Mouse (Mus musculus) hindbrain, embryonic 14.5 days (tissue): ENCODE results near the gene Nme7. TPM values are rescaled to one million over a fixed set of nuclear protein-coding genes. Genes with fewer than 3 reads are reported as not detected.

Experiments used
- ATAC-seq: fragments of 200-750 bp; cut with Nextera tagmentation; 2 replicates; pipeline ENCODE4 v1.8.0; 2017; ENCODE audit warnings: moderate number of reproducible peaks, mild to moderate bottlenecking, moderate TSS enrichment, moderate library complexity; ENCODE audit not compliant: low FRiP score
- DNase-seq: peaks from one replicate; pipeline ENCODE4 v3.0.0-alpha.2; 2015; ENCODE audit warnings: low spot score
- H3K27ac ChIP-seq: fragments of 300-500 bp; sonication (generic); 2 replicates; pipeline ENCODE4 v1.5.1; 2014; ENCODE audit warnings: mild to moderate bottlenecking, moderate library complexity
- H3K27me3 ChIP-seq: fragments of 300-500 bp; sonication (generic); 2 replicates; pipeline ENCODE4 v1.6.1; 2014; ENCODE audit warnings: mild to moderate bottlenecking, low read length, mixed read lengths; ENCODE audit not compliant: control insufficient read depth, insufficient read depth
- H3K36me3 ChIP-seq: fragments of 300-500 bp; sonication (generic); replicated peaks from 2 replicates; pipeline ENCODE4 v1.6.1; 2014; ENCODE audit not compliant: control insufficient read depth, insufficient read depth
- H3K4me1 ChIP-seq: fragments of 300-500 bp; sonication (generic); replicated peaks from 2 replicates; pipeline ENCODE4 v1.6.1; 2014; ENCODE audit warnings: antibody characterized with exemption, low read length, mixed read lengths; ENCODE audit not compliant: control insufficient read depth, insufficient read depth
- H3K4me2 ChIP-seq: fragments of 300-500 bp; sonication (generic); replicated peaks from 2 replicates; pipeline ENCODE4 v1.6.1; 2014; ENCODE audit warnings: mild to moderate bottlenecking, moderate library complexity
- H3K4me3 ChIP-seq: fragments of 300-500 bp; sonication (generic); replicated peaks from 2 replicates; pipeline ENCODE4 v1.5.1; 2014; ENCODE audit warnings: mild to moderate bottlenecking, low read length
- H3K9ac ChIP-seq: fragments of 300-500 bp; sonication (generic); 2 replicates; pipeline ENCODE4 v1.6.1; 2014
- H3K9me3 ChIP-seq: fragments of 300-500 bp; sonication (generic); 2 replicates; pipeline ENCODE4 v1.6.1; 2016; ENCODE audit warnings: low read length; ENCODE audit not compliant: control insufficient read depth
- WGBS: fragments of 180-500 bp; shearing (Covaris S2); extraction: QIAGEN DNeasy Blood & Tissue Kit; methylation state at CpG from one replicate; pipeline ENCODE4 v1.1.7; 2014; 5-methylcytosine and 5-hydroxymethylcytosine counted together
- polyA plus RNA-seq: library from polyadenylated mRNA; unstranded; fragments of >200 nt; fragmentation: Nextera tagmentation; extraction: Ambion mirVana; gene quantifications from 2 replicates; pipeline ENCODE4 v1.2.1, GENCODE M21; 2014

The Nme7 gene
- polyA plus RNA-seq, 1 experiment from 2014 or later = 25.8 TPM

- whole genome bisulfite sequencing = 77% methylated on average over 12 of the region's 12 CpGs
- Histone ChIP-seq H3K4me1 (peaks cover 11% of the 10 kb centered on the region), H3K9me3 (no peaks in the 10 kb centered on the region), H3K4me2 (no peak overlapping the region), H3K27ac (no peak overlapping the region), H3K4me3 (no peak overlapping the region), H3K9ac (no peak overlapping the region), H3K36me3 (no peaks in the 10 kb centered on the region), H3K27me3 (no peaks in the 10 kb centered on the region)
- ATAC-seq (peak; percentile 80), DNase-seq (peak; percentile 66)
Measured at GRCm38 (mm10) chr1:164366156-164367128, 62.5 kb downstream of the Nme7 start.

- ATAC-seq (no peak), DNase-seq (no peak)
- H3K36me3 ChIP-seq = 0 out of 2 replicates have a peak, but pooled peaks cover 4% of the 10 kb centered on the region
- H3K9me3 ChIP-seq = no peaks in the 10 kb centered on the region
- H3K27me3 ChIP-seq = no peaks in the 10 kb centered on the region
- H3K4me3 ChIP-seq = no peak overlapping the region
- H3K4me1 ChIP-seq = no peaks in the 10 kb centered on the region
- 85% methylated on average over 4 of the region's 4 CpGs for WGBS
- no peak overlapping the region for H3K9ac ChIP-seq
- no peak overlapping the region for H3K4me2 ChIP-seq
- H3K27ac ChIP-seq = no peak overlapping the region
Measured at GRCm38 (mm10) chr1:164368152-164368551, 64.2 kb downstream of the Nme7 start.

GRCm38 (mm10) chr1:164369781-164370180 is 65.9 kb downstream of the Nme7 start:
- H3K36me3 ChIP-seq = 0 out of 2 replicates have a peak, but pooled peaks cover 4% of the 10 kb centered on the region
- no peaks in the 10 kb centered on the region for H3K27me3 ChIP-seq
- H3K4me2 ChIP-seq = no peak overlapping the region
- 98% methylated on average over 2 of the region's 2 CpGs for WGBS
- no peaks in the 10 kb centered on the region for H3K9me3 ChIP-seq
- H3K4me1 ChIP-seq = no peaks in the 10 kb centered on the region
- no peak for ATAC-seq
- H3K4me3 ChIP-seq = no peak overlapping the region
- no peak for DNase-seq
- H3K9ac ChIP-seq = no peak overlapping the region
- H3K27ac ChIP-seq = no peak overlapping the region

GRCm38 (mm10) chr1:164373029-164373428 is 69.1 kb downstream of the Nme7 start:
- no peak for ATAC-seq
- Histone ChIP-seq H3K27me3 (no peaks in the 10 kb centered on the region), H3K4me3 (no peak overlapping the region), H3K9me3 (no peaks in the 10 kb centered on the region), H3K4me2 (no peak overlapping the region), H3K4me1 (no peaks in the 10 kb centered on the region), H3K9ac (no peak overlapping the region), H3K27ac (no peak overlapping the region), H3K36me3 (0 out of 2 replicates have a peak, but pooled peaks cover 4% of the 10 kb centered on the region)
- no peak for DNase-seq
- WGBS = 90% methylated on average over 7 of the region's 7 CpGs

- Histone ChIP-seq H3K4me2 (no peak overlapping the region), H3K4me1 (no peaks in the 10 kb centered on the region), H3K9ac (no peak overlapping the region), H3K27ac (no peak overlapping the region), H3K27me3 (no peaks in the 10 kb centered on the region), H3K4me3 (no peak overlapping the region), H3K9me3 (no peaks in the 10 kb centered on the region), H3K36me3 (0 out of 2 replicates have a peak, but pooled peaks cover 4% of the 10 kb centered on the region)
- WGBS = 82% methylated on average over 7 of the region's 7 CpGs
- ATAC-seq (no peak), DNase-seq (no peak)
Measured at GRCm38 (mm10) chr1:164374020-164374419, 70.1 kb downstream of the Nme7 start.

GRCm38 (mm10) chr1:164375626-164376025 is 71.7 kb downstream of the Nme7 start:
- ATAC-seq (no peak), DNase-seq (no peak)
- Histone ChIP-seq H3K9me3 (no peaks in the 10 kb centered on the region), H3K27ac (no peak overlapping the region), H3K4me1 (no peaks in the 10 kb centered on the region), H3K27me3 (no peaks in the 10 kb centered on the region), H3K4me2 (no peak overlapping the region), H3K36me3 (0 out of 2 replicates have a peak, but pooled peaks cover 4% of the 10 kb centered on the region), H3K9ac (no peak overlapping the region), H3K4me3 (no peak overlapping the region)
- 96% methylated on average over 9 of the region's 9 CpGs for WGBS

- H3K9me3 ChIP-seq = no peaks in the 10 kb centered on the region
- ATAC-seq = no peak
- WGBS = 77% methylated on average over 9 of the region's 9 CpGs
- H3K27ac ChIP-seq = no peak overlapping the region
- no peak overlapping the region for H3K9ac ChIP-seq
- no peaks in the 10 kb centered on the region for H3K4me1 ChIP-seq
- no peaks in the 10 kb centered on the region for H3K27me3 ChIP-seq
- H3K4me2 ChIP-seq = no peak overlapping the region
- no peak for DNase-seq
- no peak overlapping the region for H3K4me3 ChIP-seq
- H3K36me3 ChIP-seq = no peaks in the 10 kb centered on the region
Measured at GRCm38 (mm10) chr1:164376761-164377487, 73.0 kb downstream of the Nme7 start.

GRCm38 (mm10) chr1:164383621-164384020 is 79.7 kb downstream of the Nme7 start:
- Histone ChIP-seq H3K9me3 (no peaks in the 10 kb centered on the region), H3K4me2 (no peak overlapping the region), H3K9ac (no peak overlapping the region), H3K27ac (no peak overlapping the region), H3K4me1 (no peaks in the 10 kb centered on the region), H3K36me3 (no peaks in the 10 kb centered on the region), H3K27me3 (no peaks in the 10 kb centered on the region), H3K4me3 (no peak overlapping the region)
- ATAC-seq = no peak
- DNase-seq = no peak
- WGBS = 94% methylated on average over 8 of the region's 8 CpGs

GRCm38 (mm10) chr1:164384354-164384753 is 80.4 kb downstream of the Nme7 start:
- Histone ChIP-seq H3K36me3 (no peaks in the 10 kb centered on the region), H3K4me3 (no peak overlapping the region), H3K27ac (no peak overlapping the region), H3K9me3 (no peaks in the 10 kb centered on the region), H3K4me1 (no peaks in the 10 kb centered on the region), H3K27me3 (no peaks in the 10 kb centered on the region), H3K9ac (no peak overlapping the region), H3K4me2 (no peak overlapping the region)
- ATAC-seq = no peak
- 98% methylated on average over 10 of the region's 10 CpGs for WGBS
- no peak for DNase-seq
